Mouse (Mus musculus) bone marrow macrophage, adult 2 months (primary cell): ENCODE measurements around the gene Ptgir.

Experiments
- CTCF ChIP-seq: IDR thresholded peaks from 2 replicates; pipeline ENCODE4 v1.5.1; 2012; ENCODE audit warnings: low read depth, mild to moderate bottlenecking, low read length, moderate library complexity
- POLR2A ChIP-seq: IDR thresholded peaks from 2 replicates; pipeline ENCODE4 v1.6.1; 2012; ENCODE audit warnings: mild to moderate bottlenecking, low read depth, low read length, borderline replicate concordance

DNA sequence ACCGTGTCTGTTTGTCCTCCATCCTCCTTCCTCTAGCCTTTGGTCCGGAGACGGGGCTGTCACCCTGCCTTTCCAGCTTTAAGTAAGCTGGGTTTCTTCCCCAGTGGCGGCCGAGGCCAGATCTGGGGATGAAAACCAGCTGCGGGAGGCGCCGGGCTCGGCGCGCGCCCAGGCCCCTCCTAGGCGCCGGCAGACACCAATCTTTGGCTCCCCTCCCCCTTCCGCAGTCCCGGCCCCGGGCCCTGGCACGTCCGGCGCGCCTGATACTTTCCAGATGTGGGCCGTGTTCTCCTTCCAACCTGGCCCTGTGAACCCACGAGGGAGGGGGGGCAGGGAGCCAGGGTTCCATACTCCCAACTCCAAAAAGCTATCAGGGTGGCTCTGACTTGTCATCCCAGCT lies 15.3 kb upstream of the Ptgir start:
- TF ChIP-seq CTCF (no peak), POLR2A (no peak)
